Comparison of ENCODE assay signal across 15 mouse cellular contexts in the genomic region with DNA sequence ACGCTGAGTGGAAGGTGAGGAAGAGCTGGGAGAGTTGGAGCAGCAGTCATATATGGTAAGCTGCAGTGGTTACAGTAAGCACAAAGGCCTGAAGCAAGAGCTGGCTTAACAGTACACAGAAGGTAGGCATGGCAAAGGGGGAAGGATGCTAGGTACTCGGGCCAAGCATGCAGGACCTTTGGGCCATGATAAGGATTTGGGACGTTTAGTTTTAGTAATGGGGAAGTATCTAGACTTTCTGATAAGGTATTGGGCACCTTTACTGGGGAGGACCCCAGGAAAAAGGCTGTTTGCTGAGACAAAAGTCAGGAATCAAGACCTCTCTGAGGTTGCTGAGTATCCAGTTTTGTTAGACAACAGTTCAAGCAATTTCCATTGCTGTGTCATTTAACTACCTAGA.
"Had no signal": no experiment of that assay in that cellular context is flagged by ENCODE, and none has a peak within 500 bp of the region (broad histone marks: within the 10 kb centered on the region; RNA-seq: fewer than 3 reads in every experiment).

No protein-coding gene starts in this region.

- H3K9me3 ChIP-seq: neural tube, embryonic 15.5 days; stomach, embryonic 15.5 days had no signal

- DNase-seq: retina, postnatal 1 day; right cerebral cortex, adult 18-20 months; right cerebral cortex, postnatal 14 days; right cerebral cortex, postnatal 25 days; right cerebral cortex, postnatal 4 days; spleen, adult 18-20 months; thymus, adult 18-20 months; thymus, adult 2 months; thymus, postnatal 14 days; thymus, postnatal 25 days; thymus, postnatal 36 days; thymus, postnatal 4 days had no signal

- H3K27ac ChIP-seq: neural tube, embryonic 15.5 days; stomach, embryonic 15.5 days; stomach, postnatal 0 days had no signal

- H3K4me2 ChIP-seq: neural tube, embryonic 15.5 days; stomach, embryonic 15.5 days had no signal

- H3K36me3 ChIP-seq: neural tube, embryonic 15.5 days; stomach, embryonic 15.5 days had no signal

- H3K27me3 ChIP-seq: neural tube, embryonic 15.5 days; stomach, embryonic 15.5 days had no signal

- H3K4me1 ChIP-seq: stomach, embryonic 15.5 days had no signal

- H3K4me3 ChIP-seq: neural tube, embryonic 15.5 days; stomach, embryonic 15.5 days had no signal

- H3K9ac ChIP-seq: neural tube, embryonic 15.5 days; stomach, embryonic 15.5 days had no signal
